Mouse (Mus musculus) heart, adult 2 months (tissue): ENCODE measurements around the gene Epha2. TPM values are rescaled to one million over a fixed set of nuclear protein-coding genes. Genes with fewer than 3 reads are reported as not detected.

ENCODE experiments used
- DNase-seq, 2 experiments: peaks; one replicate each; pipeline ENCODE4 v3.0.0; 2021
- H3K27ac ChIP-seq: fragments of 200-600 bp; 2 replicates; pipeline ENCODE4 v1.8.1; 2022
- H3K27me3 ChIP-seq: fragments of 200-500 bp; 2 replicates; pipeline ENCODE4 v1.6.1; 2012; ENCODE audit warnings: mild to moderate bottlenecking, low read length, inconsistent platforms, mixed read lengths; ENCODE audit not compliant: control insufficient read depth, insufficient read depth
- H3K36me3 ChIP-seq: fragments of 200-500 bp; 2 replicates; pipeline ENCODE4 v1.6.1; 2012; ENCODE audit warnings: low read length, inconsistent platforms; ENCODE audit not compliant: control insufficient read depth, insufficient read depth
- H3K4me1 ChIP-seq: fragments of 200-500 bp; 2 replicates; pipeline ENCODE4 v1.6.1; 2011; ENCODE audit warnings: low read length; ENCODE audit not compliant: control insufficient read depth, insufficient read depth
- H3K4me3 ChIP-seq: fragments of 200-600 bp; 2 replicates; pipeline ENCODE4 v1.8.1; 2022
- H3K79me2 ChIP-seq: fragments of 200-500 bp; replicated peaks from 2 replicates; pipeline ENCODE4 v1.6.1; 2012; ENCODE audit warnings: mild to moderate bottlenecking, inconsistent platforms, low read length, moderate library complexity, mixed read lengths; ENCODE audit not compliant: control insufficient read depth, insufficient read depth
- H3K9ac ChIP-seq: fragments of 200-500 bp; 2 replicates; pipeline ENCODE4 v1.6.1; 2012; ENCODE audit warnings: low read depth, mild to moderate bottlenecking, control low read depth, inconsistent platforms, low read length, mixed read lengths
- CTCF ChIP-seq: fragments of 200-600 bp; IDR thresholded peaks from 2 replicates; pipeline ENCODE4 v1.8.1; 2022; ENCODE audit warnings: antibody characterized with exemption, mild to moderate bottlenecking, moderate library complexity
- EP300 ChIP-seq: fragments of 200-500 bp; IDR thresholded peaks from 2 replicates; pipeline ENCODE4 v1.6.1; 2011; ENCODE audit warnings: low read depth, low read length, control low read depth; ENCODE audit not compliant: insufficient read depth
- POLR2A ChIP-seq: fragments of 200-500 bp; IDR thresholded peaks from 2 replicates; pipeline ENCODE4 v1.6.1; 2011; ENCODE audit warnings: mild to moderate bottlenecking, low read depth, low read length, control low read depth; ENCODE audit not compliant: insufficient read depth
- WGBS: fragments of 180-500 bp; shearing (Covaris S2); methylation state at CpG from one replicate; pipeline ENCODE4 v1.1.7; 2018; 5-methylcytosine and 5-hydroxymethylcytosine counted together
- intact Hi-C: fragments of 180-260 bp; cut with DNase I; formaldehyde crosslinking; loops from one replicate; pipeline ENCODE4 v1.15.1; 2025
- polyA plus RNA-seq: library from polyadenylated mRNA; depleted of rRNA; stranded (reverse); fragments of >200 nt; gene quantifications from 2 replicates; pipeline ENCODE4 v1.2.3, GENCODE M21; 2012
- total RNA-seq, 2 experiments: library from RNA; stranded (reverse); gene quantifications; 2 replicates each; pipeline ENCODE4 v1.2.3; 2021

The Epha2 gene
- total and polyA plus RNA-seq, 3 experiments, result 5.5 to 7.7 (median 7.0) TPM

GRCm38 (mm10) chr4:141348616-141349015 is 47.6 kb downstream of the Epha2 start:
- 81% methylated on average over 11 of the region's 11 CpGs for WGBS
- Histone ChIP-seq H3K36me3 (no peaks in the 10 kb centered on the region), H3K27ac (no peak overlapping the region), H3K4me3 (no peak overlapping the region), H3K4me1 (peaks cover 7% of the 10 kb centered on the region), H3K9ac (no peak overlapping the region), H3K27me3 (no peaks in the 10 kb centered on the region), H3K79me2 (no peaks in the 10 kb centered on the region)
- DNase-seq, result no peak
- TF ChIP-seq CTCF (no peak), POLR2A (no peak), EP300 (no peak)
- intact Hi-C loops, result no loop called here

GRCm38 (mm10) chr4:141350015-141350414 is 49.0 kb downstream of the Epha2 start:
- no peaks in the 10 kb centered on the region for H3K27me3 ChIP-seq
- no peaks in the 10 kb centered on the region for H3K79me2 ChIP-seq
- H3K9ac ChIP-seq, result no peak overlapping the region
- H3K4me1 ChIP-seq, result peaks cover 8% of the 10 kb centered on the region
- no peaks in the 10 kb centered on the region for H3K36me3 ChIP-seq
- no peak overlapping the region for H3K27ac ChIP-seq
- DNase-seq, result no peak
- 91% methylated on average over 12 of the region's 12 CpGs for WGBS
- no peak overlapping the region for H3K4me3 ChIP-seq
- intact Hi-C loops, result no loop called here
- TF ChIP-seq CTCF, result no peak
- no peak for TF ChIP-seq POLR2A

GRCm38 (mm10) chr4:141351972-141352371 is 50.9 kb downstream of the Epha2 start:
- intact Hi-C loops, result no loop called here

GRCm38 (mm10) chr4:141352986-141353385 is 51.9 kb downstream of the Epha2 start:
- Histone ChIP-seq H3K4me1 (peaks cover 9% of the 10 kb centered on the region), H3K27ac (peak overlapping the region; percentile 60; the same call in 1 of the 2 replicates), H3K27me3 (no peaks in the 10 kb centered on the region), H3K79me2 (no peaks in the 10 kb centered on the region), H3K36me3 (no peaks in the 10 kb centered on the region), H3K9ac (no peak overlapping the region), H3K4me3 (no peak overlapping the region)
- intact Hi-C loops, result no loop called here
- no peak for TF ChIP-seq CTCF
- TF ChIP-seq EP300, result no peak
- no peak for TF ChIP-seq POLR2A
- no peak for DNase-seq
- WGBS, result 90% methylated on average over 5 of the region's 5 CpGs

More at GRCm38 (mm10) chr4:141351972-141352371, 50.9 kb downstream of the Epha2 start:
- Histone ChIP-seq H3K27ac (no peak overlapping the region), H3K27me3 (no peaks in the 10 kb centered on the region), H3K9ac (no peak overlapping the region), H3K4me1 (peaks cover 9% of the 10 kb centered on the region), H3K79me2 (no peaks in the 10 kb centered on the region), H3K36me3 (no peaks in the 10 kb centered on the region), H3K4me3 (no peak overlapping the region)
- 64% methylated on average over 7 of the region's 7 CpGs for WGBS
- DNase-seq, result no peak
- TF ChIP-seq EP300, result no peak
- no peak for TF ChIP-seq POLR2A
- no peak for TF ChIP-seq CTCF

GRCm38 (mm10) chr4:141353868-141354267 is 52.8 kb downstream of the Epha2 start:
- Histone ChIP-seq H3K36me3 (no peaks in the 10 kb centered on the region), H3K4me3 (no peak overlapping the region), H3K9ac (no peak overlapping the region; the same call in 1 of the 2 replicates), H3K27ac (peak overlapping the region; percentile 60), H3K4me1 (peaks cover 9% of the 10 kb centered on the region), H3K27me3 (no peaks in the 10 kb centered on the region), H3K79me2 (no peaks in the 10 kb centered on the region)
- DNase-seq, result peak; percentile 78 to 79
- intact Hi-C loops, result no loop called here
- WGBS, result 40% methylated on average over 8 of the region's 8 CpGs
- no peak for TF ChIP-seq POLR2A
- TF ChIP-seq EP300, result peak; percentile 67; the same call in 1 of the 2 replicates
- 0 out of 2 replicates have a peak, but pooled peaks have one; percentile 4 for TF ChIP-seq CTCF

GRCm38 (mm10) chr4:141357811-141358210 is 56.8 kb downstream of the Epha2 start:
- Histone ChIP-seq H3K4me1 (peaks cover 9% of the 10 kb centered on the region), H3K27me3 (no peaks in the 10 kb centered on the region), H3K36me3 (no peaks in the 10 kb centered on the region), H3K27ac (no peak overlapping the region), H3K79me2 (no peaks in the 10 kb centered on the region), H3K9ac (no peak overlapping the region), H3K4me3 (no peak overlapping the region)
- TF ChIP-seq EP300, result no peak
- TF ChIP-seq POLR2A, result no peak
- no peak for TF ChIP-seq CTCF
- DNase-seq, result no peak
- intact Hi-C loops, result no loop called here
